Mouse (Mus musculus) limb, embryonic 12.5 days (tissue): ENCODE data around the gene Vmn2r23. TPM values are rescaled to one million over a fixed set of nuclear protein-coding genes. Genes with fewer than 3 reads are reported as not detected.
"Not testable (repeated sequence)": the region's sequence is repeated elsewhere in the genome, so short reads cannot be mapped to it uniquely, and the experiment has no call there.

Experiments
- ATAC-seq: fragments of 200-750 bp; cut with Nextera tagmentation; 2 replicates; pipeline ENCODE4 v1.8.0; 2017; ENCODE audit warnings: low read depth, moderate TSS enrichment; ENCODE audit not compliant: insufficient number of reproducible peaks, insufficient read depth, low FRiP score, low TSS enrichment
- H3K27ac ChIP-seq: fragments of 300-500 bp; sonication (generic); 2 replicates; pipeline ENCODE4 v1.5.1; 2016; ENCODE audit warnings: mild to moderate bottlenecking, moderate library complexity
- H3K27me3 ChIP-seq: fragments of 300-500 bp; sonication (generic); 2 replicates; pipeline ENCODE4 v1.6.1; 2016; ENCODE audit warnings: mild to moderate bottlenecking, moderate library complexity
- H3K36me3 ChIP-seq: fragments of 300-500 bp; sonication (generic); 2 replicates; pipeline ENCODE4 v1.6.1; 2016; ENCODE audit warnings: mild to moderate bottlenecking, moderate library complexity
- H3K4me1 ChIP-seq: fragments of 300-500 bp; sonication (generic); replicated peaks from 2 replicates; pipeline ENCODE4 v1.6.1; 2016
- H3K4me2 ChIP-seq: fragments of 300-500 bp; sonication (generic); 2 replicates; pipeline ENCODE4 v1.6.1; 2016; ENCODE audit warnings: mild to moderate bottlenecking, moderate library complexity
- H3K4me3 ChIP-seq: fragments of 300-500 bp; sonication (generic); replicated peaks from 2 replicates; pipeline ENCODE4 v1.5.1; 2016; ENCODE audit warnings: mild to moderate bottlenecking
- H3K9ac ChIP-seq: fragments of 300-500 bp; sonication (generic); replicated peaks from 2 replicates; pipeline ENCODE4 v1.6.1; 2016; ENCODE audit warnings: mild to moderate bottlenecking, moderate library complexity
- H3K9me3 ChIP-seq: fragments of 300-500 bp; sonication (generic); 2 replicates; pipeline ENCODE4 v1.6.1; 2016; ENCODE audit warnings: mild to moderate bottlenecking, moderate library complexity
- WGBS: fragments of 180-500 bp; shearing (Covaris S2); methylation state at CpG from one replicate; pipeline ENCODE4 v1.1.7; 2016; 5-methylcytosine and 5-hydroxymethylcytosine counted together
- polyA plus RNA-seq: library from polyadenylated mRNA; unstranded; fragments of >200 nt; fragmentation: Nextera tagmentation; extraction: Ambion mirVana; gene quantifications from 2 replicates; pipeline ENCODE4 v1.2.1, GENCODE M21; 2016

The Vmn2r23 gene
- not detected in 2 replicates for polyA plus RNA-seq

GRCm38 (mm10) chr6:123702370-123702769 is at the start of gene Vmn2r23:
Vmn2r23 (plus strand) TSS chr6:123702670.
- 89% methylated on average over 1 of the region's 1 CpGs for WGBS
- Histone ChIP-seq H3K4me2 (no peak within 1 kb of the TSS), H3K4me1 (no peaks in the 10 kb centered on the region), H3K27ac (no peak within 1 kb of the TSS), H3K36me3 (no peaks in the 10 kb centered on the region), H3K9ac (no peak within 1 kb of the TSS), H3K4me3 (no peak within 1 kb of the TSS), H3K27me3 (no peaks in the 10 kb centered on the region), H3K9me3 (no peaks in the 10 kb centered on the region)
- no peak for ATAC-seq

- ATAC-seq = no peak
- H3K27me3 ChIP-seq = no peaks in the 10 kb centered on the region
Observed at GRCm38 (mm10) chr6:123657040-123657439, 45.4 kb upstream of the Vmn2r23 start.

GRCm38 (mm10) chr6:123696639-123697038 is 5.8 kb upstream of the Vmn2r23 start:
- H3K4me3 ChIP-seq, H3K27me3 ChIP-seq, ATAC-seq, H3K4me2 ChIP-seq, H3K9me3 ChIP-seq, H3K4me1 ChIP-seq, H3K9ac ChIP-seq, H3K36me3 ChIP-seq, H3K27ac ChIP-seq: not testable (repeated sequence)
- 38% methylated on average over 1 of the region's 1 CpGs for WGBS

More at GRCm38 (mm10) chr6:123657040-123657439, 45.4 kb upstream of the Vmn2r23 start:
- Histone ChIP-seq H3K4me2 (no peak overlapping the region), H3K9ac (no peak overlapping the region), H3K27ac (no peak overlapping the region), H3K4me1 (no peaks in the 10 kb centered on the region), H3K36me3 (no peaks in the 10 kb centered on the region), H3K9me3 (no peaks in the 10 kb centered on the region), H3K4me3 (no peak overlapping the region)
- 72% methylated on average over 6 of the region's 6 CpGs for WGBS

- Histone ChIP-seq H3K9me3 (no peaks in the 10 kb centered on the region), H3K4me2 (no peak overlapping the region), H3K27me3 (no peaks in the 10 kb centered on the region), H3K4me1 (no peaks in the 10 kb centered on the region), H3K36me3 (no peaks in the 10 kb centered on the region), H3K9ac (no peak overlapping the region), H3K4me3 (no peak overlapping the region), H3K27ac (no peak overlapping the region)
- ATAC-seq = no peak
Observed at GRCm38 (mm10) chr6:123697213-123697612, 5.3 kb upstream of the Vmn2r23 start.

GRCm38 (mm10) chr6:123770031-123770430 is 67.6 kb downstream of the Vmn2r23 start:
- no peaks in the 10 kb centered on the region for H3K9me3 ChIP-seq
- no peak overlapping the region for H3K4me3 ChIP-seq
- no peaks in the 10 kb centered on the region for H3K36me3 ChIP-seq
- H3K4me1 ChIP-seq = no peaks in the 10 kb centered on the region
- H3K27ac ChIP-seq = no peak overlapping the region
- H3K9ac ChIP-seq = no peak overlapping the region
- no peak for ATAC-seq
- WGBS = 84% methylated on average over 3 of the region's 3 CpGs
- no peaks in the 10 kb centered on the region for H3K27me3 ChIP-seq
- H3K4me2 ChIP-seq = no peak overlapping the region

GRCm38 (mm10) chr6:123778579-123778978 is 76.1 kb downstream of the Vmn2r23 start, which contains the start of gene Vmn2r24:
Vmn2r24 (plus strand) TSS chr6:123778879.
- no peak within 1 kb of the TSS for H3K27ac ChIP-seq
- no peak within 1 kb of the TSS for H3K4me2 ChIP-seq
- no peak within 1 kb of the TSS for H3K4me3 ChIP-seq
- no peaks in the 10 kb centered on the region for H3K27me3 ChIP-seq
- ATAC-seq = no peak
- H3K9ac ChIP-seq = no peak within 1 kb of the TSS
- H3K36me3 ChIP-seq = no peaks in the 10 kb centered on the region
- H3K4me1 ChIP-seq = no peaks in the 10 kb centered on the region
- no peaks in the 10 kb centered on the region for H3K9me3 ChIP-seq
- 79% methylated on average over 1 of the region's 1 CpGs for WGBS

GRCm38 (mm10) chr6:123784857-123785256 is 82.4 kb downstream of the Vmn2r23 start:
- H3K4me2 ChIP-seq = no peak overlapping the region
- no peaks in the 10 kb centered on the region for H3K9me3 ChIP-seq
- H3K4me1 ChIP-seq = no peaks in the 10 kb centered on the region
- H3K27ac ChIP-seq = no peak overlapping the region
- H3K36me3 ChIP-seq = no peaks in the 10 kb centered on the region
- no peak overlapping the region for H3K4me3 ChIP-seq
- H3K27me3 ChIP-seq = no peaks in the 10 kb centered on the region
- no peak for ATAC-seq
- 64% methylated on average over 2 of the region's 2 CpGs for WGBS
- H3K9ac ChIP-seq = no peak overlapping the region

- Histone ChIP-seq H3K27me3 (no peaks in the 10 kb centered on the region), H3K9ac (no peak overlapping the region), H3K4me3 (no peak overlapping the region), H3K4me1 (no peaks in the 10 kb centered on the region), H3K9me3 (no peaks in the 10 kb centered on the region), H3K27ac (no peak overlapping the region), H3K4me2 (no peak overlapping the region), H3K36me3 (no peaks in the 10 kb centered on the region)
- WGBS = 42% methylated on average over 9 of the region's 9 CpGs
- no peak for ATAC-seq
Observed at GRCm38 (mm10) chr6:123793746-123794145, 91.3 kb downstream of the Vmn2r23 start.

Other genes starting within 250 kb of the Vmn2r23 start
- not detected in 2 replicates for gene Vmn2r21, start 169.3 kb upstream of the Vmn2r23 start, polyA plus RNA-seq
- gene Vmn2r22, start 51.9 kb upstream of the Vmn2r23 start, polyA plus RNA-seq = not detected in 2 replicates
- not detected in 2 replicates for gene Vmn2r24, start 76.2 kb downstream of the Vmn2r23 start, polyA plus RNA-seq
- not detected in 2 replicates for gene Vmn2r25, start 150.8 kb downstream of the Vmn2r23 start, polyA plus RNA-seq